Mouse (Mus musculus) E14TG2a.4 (cell line): ENCODE measurements around the gene Tmprss6.

Experiments
- CTCF ChIP-seq: conservative IDR thresholded peaks from 2 replicates; pipeline ENCODE4 v1.5.1; 2014; ENCODE audit warnings: low read length
- POU5F1 ChIP-seq: IDR thresholded peaks from 2 replicates; pipeline ENCODE4 v1.6.1; 2014; ENCODE audit warnings: low read length, borderline replicate concordance

DNA sequence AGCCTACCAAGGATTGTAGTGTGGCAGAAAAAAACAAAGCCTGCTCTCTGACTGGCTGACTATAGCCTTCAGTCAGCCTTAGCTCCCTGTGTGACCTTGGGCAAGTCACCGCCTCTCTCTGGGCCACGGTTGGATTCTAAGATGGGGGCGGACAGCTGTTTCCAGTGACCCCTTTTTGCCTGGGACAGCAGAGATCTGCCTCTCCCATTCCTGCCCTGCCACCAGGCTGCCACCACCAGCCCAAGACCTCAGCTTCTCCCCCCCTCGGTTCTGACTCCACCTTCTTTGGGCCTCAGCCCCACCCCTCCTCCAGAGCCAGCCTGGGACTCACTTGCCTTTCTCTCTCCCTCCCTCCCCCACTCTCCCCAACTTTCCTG is 30.4 kb downstream of the Tmprss6 start:
- TF ChIP-seq CTCF (no peak), POU5F1 (no peak)
